Mouse (Mus musculus): ENCODE measurements around the gene Shoc2. TPM values are rescaled to one million over a fixed set of nuclear protein-coding genes. Genes with fewer than 3 reads are reported as not detected.
"Not testable (repeated sequence)": the region's sequence is repeated elsewhere in the genome, so short reads cannot be mapped to it uniquely, and the experiment has no call there.

Shoc2 gene
- polyA plus RNA-seq, 1 experiment from 2014 or later: 35.8 TPM

- WGBS: under 1% methylated on average over 61 of the region's 61 CpGs
- Histone ChIP-seq H3K4me2 (ENCODE audit: low read depth, low read length) (peak overlapping the region; percentile 75), H3K27ac (ENCODE audit: low read length) (peak overlapping the region; percentile 92), H3K4me1 (ENCODE audit: control insufficient read depth, insufficient read depth, low read length) (peaks cover 14% of the 10 kb centered on the region), H3K9me3 (ENCODE audit: control insufficient read depth, low read length) (no peaks in the 10 kb centered on the region), H3K4me3 (ENCODE audit: low read length) (peak overlapping the region; percentile 97), H3K36me3 (ENCODE audit: control insufficient read depth, insufficient read depth, low read length) (no peaks in the 10 kb centered on the region), H3K27me3 (replicated peaks; ENCODE audit: control insufficient read depth, insufficient read depth, low read length) (no peaks in the 10 kb centered on the region), H3K9ac (ENCODE audit: low read depth, low read length) (peak overlapping the region; percentile 94)
- peak; percentile 98 for ATAC-seq
Observed at GRCm38 (mm10) chr19:53902739-53903487, 41.2 kb upstream of the Shoc2 start.

GRCm38 (mm10) chr19:53903507-53904321 is 40.4 kb upstream of the Shoc2 start:
- H3K36me3 ChIP-seq (ENCODE audit: control insufficient read depth, insufficient read depth, low read length): no peaks in the 10 kb centered on the region
- 0% methylated on average over 76 of the region's 83 CpGs for WGBS
- peak overlapping the region; percentile 85 for H3K27ac ChIP-seq (ENCODE audit: low read length)
- peak overlapping the region; percentile 94 for H3K9ac ChIP-seq (ENCODE audit: low read depth, low read length)
- peaks cover 14% of the 10 kb centered on the region for H3K4me1 ChIP-seq (ENCODE audit: control insufficient read depth, insufficient read depth, low read length)
- H3K27me3 ChIP-seq (replicated peaks; ENCODE audit: control insufficient read depth, insufficient read depth, low read length): no peaks in the 10 kb centered on the region
- no peaks in the 10 kb centered on the region for H3K9me3 ChIP-seq (ENCODE audit: control insufficient read depth, low read length)
- peak overlapping the region; percentile 75 for H3K4me2 ChIP-seq (ENCODE audit: low read depth, low read length)
- H3K4me3 ChIP-seq (ENCODE audit: low read length): peak overlapping the region; percentile 97
- ATAC-seq: peak; percentile 77

- no peak for ATAC-seq
- Histone ChIP-seq H3K4me3 (ENCODE audit: low read length) (peak overlapping the region; percentile 97; the same call in 1 of the 2 replicates), H3K36me3 (ENCODE audit: control insufficient read depth, insufficient read depth, low read length) (no peaks in the 10 kb centered on the region; the same call in 1 of the 2 replicates), H3K27me3 (replicated peaks; ENCODE audit: control insufficient read depth, insufficient read depth, low read length) (no peaks in the 10 kb centered on the region), H3K27ac (ENCODE audit: low read length) (no peak overlapping the region), H3K9ac (ENCODE audit: low read depth, low read length) (no peak overlapping the region), H3K4me2 (ENCODE audit: low read depth, low read length) (peak overlapping the region; percentile 75), H3K9me3 (ENCODE audit: control insufficient read depth, low read length) (no peaks in the 10 kb centered on the region), H3K4me1 (ENCODE audit: control insufficient read depth, insufficient read depth, low read length) (peaks cover 14% of the 10 kb centered on the region)
- 53% methylated on average over 7 of the region's 7 CpGs for WGBS
Observed at GRCm38 (mm10) chr19:53904833-53905480, 39.1 kb upstream of the Shoc2 start.

- H3K4me3 ChIP-seq (ENCODE audit: low read length): no peak overlapping the region
- no peak overlapping the region for H3K9ac ChIP-seq (ENCODE audit: low read depth, low read length)
- H3K36me3 ChIP-seq (ENCODE audit: control insufficient read depth, insufficient read depth, low read length): no peaks in the 10 kb centered on the region; the same call in 1 of the 2 replicates
- peak overlapping the region; percentile 35; the same call in 1 of the 2 replicates for H3K4me2 ChIP-seq (ENCODE audit: low read depth, low read length)
- H3K27ac ChIP-seq (ENCODE audit: low read length): no peak overlapping the region
- no peak for ATAC-seq
- H3K9me3 ChIP-seq (ENCODE audit: control insufficient read depth, low read length): no peaks in the 10 kb centered on the region
- WGBS: 34% methylated on average over 6 of the region's 6 CpGs
- peaks cover 14% of the 10 kb centered on the region for H3K4me1 ChIP-seq (ENCODE audit: control insufficient read depth, insufficient read depth, low read length)
- no peaks in the 10 kb centered on the region for H3K27me3 ChIP-seq (replicated peaks; ENCODE audit: control insufficient read depth, insufficient read depth, low read length)
Observed at GRCm38 (mm10) chr19:53906033-53906702, 37.9 kb upstream of the Shoc2 start.

- ATAC-seq; H3K9ac ChIP-seq (ENCODE audit: low read depth, low read length): not testable (repeated sequence)
Observed at GRCm38 (mm10) chr19:53906703-53907070, 37.4 kb upstream of the Shoc2 start.

GRCm38 (mm10) chr19:53914950-53915349 is 29.2 kb upstream of the Shoc2 start:
- 90% methylated on average over 4 of the region's 4 CpGs for WGBS
- H3K9ac ChIP-seq (ENCODE audit: low read depth, low read length): no peak overlapping the region
- no peaks in the 10 kb centered on the region for H3K4me1 ChIP-seq (ENCODE audit: control insufficient read depth, insufficient read depth, low read length)
- no peak overlapping the region for H3K27ac ChIP-seq (ENCODE audit: low read length)
- peaks cover 9% of the 10 kb centered on the region; the same call in 1 of the 2 replicates for H3K36me3 ChIP-seq (ENCODE audit: control insufficient read depth, insufficient read depth, low read length)
- H3K4me3 ChIP-seq (ENCODE audit: low read length): no peak overlapping the region
- ATAC-seq: no peak
- H3K9me3 ChIP-seq (ENCODE audit: control insufficient read depth, low read length): no peaks in the 10 kb centered on the region
- H3K27me3 ChIP-seq (replicated peaks; ENCODE audit: control insufficient read depth, insufficient read depth, low read length): no peaks in the 10 kb centered on the region
- no peak overlapping the region for H3K4me2 ChIP-seq (ENCODE audit: low read depth, low read length)

More at GRCm38 (mm10) chr19:53906703-53907070, 37.4 kb upstream of the Shoc2 start:
- not testable (repeated sequence) for H3K4me3 ChIP-seq (ENCODE audit: low read length); H3K4me2 ChIP-seq (ENCODE audit: low read depth, low read length); H3K27ac ChIP-seq (ENCODE audit: low read length); H3K27me3 ChIP-seq (replicated peaks; ENCODE audit: control insufficient read depth, insufficient read depth, low read length); H3K36me3 ChIP-seq (ENCODE audit: control insufficient read depth, insufficient read depth, low read length); H3K9me3 ChIP-seq (ENCODE audit: control insufficient read depth, low read length)
- peaks cover 14% of the 10 kb centered on the region for H3K4me1 ChIP-seq (ENCODE audit: control insufficient read depth, insufficient read depth, low read length)

- ATAC-seq: no peak
- no peak overlapping the region for H3K9ac ChIP-seq (ENCODE audit: low read depth, low read length)
- no peaks in the 10 kb centered on the region for H3K27me3 ChIP-seq (replicated peaks; ENCODE audit: control insufficient read depth, insufficient read depth, low read length)
- H3K27ac ChIP-seq (ENCODE audit: low read length): no peak overlapping the region
- H3K4me2 ChIP-seq (ENCODE audit: low read depth, low read length): no peak overlapping the region
- no peaks in the 10 kb centered on the region for H3K9me3 ChIP-seq (ENCODE audit: control insufficient read depth, low read length)
- 90% methylated on average over 10 of the region's 10 CpGs for WGBS
- H3K4me1 ChIP-seq (ENCODE audit: control insufficient read depth, insufficient read depth, low read length): no peaks in the 10 kb centered on the region
- no peak overlapping the region for H3K4me3 ChIP-seq (ENCODE audit: low read length)
- peaks cover 13% of the 10 kb centered on the region; the same call in 1 of the 2 replicates for H3K36me3 ChIP-seq (ENCODE audit: control insufficient read depth, insufficient read depth, low read length)
Observed at GRCm38 (mm10) chr19:53919541-53919940, 24.6 kb upstream of the Shoc2 start.

GRCm38 (mm10) chr19:53921996-53922395 is 22.1 kb upstream of the Shoc2 start:
- not testable (repeated sequence) for H3K4me1 ChIP-seq (ENCODE audit: control insufficient read depth, insufficient read depth, low read length); ATAC-seq; H3K4me2 ChIP-seq (ENCODE audit: low read depth, low read length); H3K4me3 ChIP-seq (ENCODE audit: low read length); H3K9ac ChIP-seq (ENCODE audit: low read depth, low read length); H3K27me3 ChIP-seq (replicated peaks; ENCODE audit: control insufficient read depth, insufficient read depth, low read length); H3K27ac ChIP-seq (ENCODE audit: low read length); H3K9me3 ChIP-seq (ENCODE audit: control insufficient read depth, low read length)
- WGBS: 93% methylated on average over 3 of the region's 3 CpGs
- H3K36me3 ChIP-seq (ENCODE audit: control insufficient read depth, insufficient read depth, low read length): peaks cover 13% of the 10 kb centered on the region; the same call in 1 of the 2 replicates

All from intestine, embryonic 16.5 days (tissue).